Mouse (Mus musculus): ENCODE results near the gene Rpap1.
A peak's percentile ranks its signal among the peaks of the same experiment; 100 is the strongest.
"Not testable (repeated sequence)": the region's sequence is repeated elsewhere in the genome, so short reads cannot be mapped to it uniquely, and the experiment has no call there.

Gene Rpap1

GRCm38 (mm10) chr2:119741581-119742411 is 45.5 kb downstream of the Rpap1 start, which contains the start of gene Itpka:
TSS of gene Itpka (plus strand) at chr2:119742337.
- DNase-seq (ENCODE audit: low spot score in 2 of 2): peak in 1 of 2 experiments; percentile 24

DNA sequence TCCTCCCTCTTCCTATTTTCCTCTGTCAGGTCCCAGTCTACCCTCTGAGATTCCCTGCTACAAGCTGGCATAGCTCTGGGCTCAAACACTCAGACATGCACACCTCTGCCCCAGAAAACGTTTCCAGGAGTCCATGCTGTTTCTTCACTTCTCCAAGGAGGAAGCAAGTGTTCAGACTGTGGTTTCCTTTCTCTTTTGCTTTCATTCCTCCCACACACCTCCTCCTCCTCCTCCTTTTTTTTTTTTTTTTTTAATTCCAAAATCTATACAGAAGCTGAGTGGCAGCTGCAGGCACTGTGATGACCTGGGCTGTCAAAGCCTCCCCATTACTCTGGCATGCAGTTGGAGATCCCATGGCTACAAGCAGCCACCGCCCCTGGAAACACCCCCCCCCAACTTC is 46.8 kb downstream of the Rpap1 start:
- DNase-seq (ENCODE audit: low spot score in 2 of 2): no peak

- DNase-seq (ENCODE audit: low spot score in 2 of 2): no peak
Measured at GRCm38 (mm10) chr2:119737124-119737523, 50.2 kb downstream of the Rpap1 start.

DNA sequence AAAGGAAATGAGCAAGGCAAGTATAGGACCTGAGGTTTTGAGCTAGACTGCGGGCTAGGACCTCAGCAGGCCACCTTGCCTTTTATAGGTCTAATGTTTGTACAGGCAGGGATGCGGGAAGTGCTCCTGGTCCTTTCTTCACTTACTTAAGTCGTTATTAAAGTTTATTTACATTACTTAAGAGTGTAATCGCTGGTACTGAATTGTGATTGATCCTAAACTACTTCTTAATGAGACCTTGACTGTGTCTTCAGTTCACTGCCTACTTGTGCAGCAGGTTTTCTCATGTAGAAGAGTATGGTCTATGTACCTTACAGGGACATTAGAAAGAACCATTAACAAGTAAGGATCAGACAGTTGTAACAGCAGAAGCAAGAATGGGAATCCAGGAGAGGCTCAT is 56.6 kb downstream of the Rpap1 start:
- DNase-seq (ENCODE audit: low spot score in 2 of 2): no peak

- DNase-seq (ENCODE audit: low spot score in 2 of 2): no peak
Measured at GRCm38 (mm10) chr2:119727762-119728416, 59.4 kb downstream of the Rpap1 start.

GRCm38 (mm10) chr2:119721070-119721469 is 66.3 kb downstream of the Rpap1 start:
- no peak for DNase-seq (ENCODE audit: low spot score in 2 of 2)

- not testable (repeated sequence) for DNase-seq (ENCODE audit: low spot score in 2 of 2)
Measured at GRCm38 (mm10) chr2:119715868-119716267, 71.5 kb downstream of the Rpap1 start.
